Mouse (Mus musculus): ENCODE results near the gene Ptprg. TPM values are rescaled to one million over a fixed set of nuclear protein-coding genes. Genes with fewer than 3 reads are reported as not detected.

The Ptprg gene
- total and polyA plus RNA-seq, 2 experiments from 2014 or later: 28.5 to 88.7 TPM

- no peak overlapping the region for H3K9ac ChIP-seq
- ATAC-seq (no peak), DNase-seq (no peak)
- 20% methylated on average over 7 of the region's 7 CpGs for WGBS
- H3K9me3 ChIP-seq (ENCODE audit: low read length): no peaks in the 10 kb centered on the region
- H3K27ac ChIP-seq (ENCODE audit: low read depth, low read length): no peak overlapping the region
- H3K4me3 ChIP-seq (ENCODE audit: low read depth, low read length): no peak overlapping the region
- H3K36me3 ChIP-seq (ENCODE audit: insufficient read depth): no peaks in the 10 kb centered on the region
- H3K4me2 ChIP-seq (ENCODE audit: low read depth): no peak overlapping the region
- TF ChIP-seq CTCF (IDR thresholded peaks at IDR 0.05; ENCODE audit: low read depth): no peak
- 0 out of 2 replicates have a peak, but pooled peaks cover 4% of the 10 kb centered on the region for H3K4me1 ChIP-seq (ENCODE audit: insufficient read depth)
- H3K27me3 ChIP-seq (ENCODE audit: insufficient read depth, low read length): no peaks in the 10 kb centered on the region
Measured at GRCm38 (mm10) chr14:11719259-11719658, 165.9 kb downstream of the Ptprg start.

GRCm38 (mm10) chr14:11722101-11722500 lies 168.8 kb downstream of the Ptprg start:
- H3K27me3 ChIP-seq (ENCODE audit: insufficient read depth, low read length): no peaks in the 10 kb centered on the region
- TF ChIP-seq CTCF (IDR thresholded peaks at IDR 0.05; ENCODE audit: low read depth): no peak
- ATAC-seq: no peak
- H3K4me1 ChIP-seq (ENCODE audit: insufficient read depth): 0 out of 2 replicates have a peak, but pooled peaks cover 4% of the 10 kb centered on the region
- no peak overlapping the region for H3K4me2 ChIP-seq (ENCODE audit: low read depth)
- no peak overlapping the region for H3K27ac ChIP-seq (ENCODE audit: low read depth, low read length)
- H3K9me3 ChIP-seq (ENCODE audit: low read length): no peaks in the 10 kb centered on the region
- 32% methylated on average over 5 of the region's 5 CpGs for WGBS
- H3K9ac ChIP-seq: no peak overlapping the region
- H3K4me3 ChIP-seq (ENCODE audit: low read depth, low read length): no peak overlapping the region
- H3K36me3 ChIP-seq (ENCODE audit: insufficient read depth): no peaks in the 10 kb centered on the region
- no peak for DNase-seq

GRCm38 (mm10) chr14:11723876-11724275 lies 170.5 kb downstream of the Ptprg start:
- Histone ChIP-seq H3K36me3 (ENCODE audit: insufficient read depth) (no peaks in the 10 kb centered on the region), H3K9me3 (ENCODE audit: low read length) (no peaks in the 10 kb centered on the region), H3K27ac (ENCODE audit: low read depth, low read length) (no peak overlapping the region), H3K4me3 (ENCODE audit: low read depth, low read length) (no peak overlapping the region), H3K4me2 (ENCODE audit: low read depth) (no peak overlapping the region), H3K9ac (no peak overlapping the region), H3K27me3 (ENCODE audit: insufficient read depth, low read length) (no peaks in the 10 kb centered on the region), H3K4me1 (ENCODE audit: insufficient read depth) (0 out of 2 replicates have a peak, but pooled peaks cover 2% of the 10 kb centered on the region)
- WGBS: 90% methylated on average over 7 of the region's 7 CpGs
- no peak for DNase-seq
- TF ChIP-seq CTCF (IDR thresholded peaks at IDR 0.05; ENCODE audit: low read depth): no peak
- no peak for ATAC-seq

DNA sequence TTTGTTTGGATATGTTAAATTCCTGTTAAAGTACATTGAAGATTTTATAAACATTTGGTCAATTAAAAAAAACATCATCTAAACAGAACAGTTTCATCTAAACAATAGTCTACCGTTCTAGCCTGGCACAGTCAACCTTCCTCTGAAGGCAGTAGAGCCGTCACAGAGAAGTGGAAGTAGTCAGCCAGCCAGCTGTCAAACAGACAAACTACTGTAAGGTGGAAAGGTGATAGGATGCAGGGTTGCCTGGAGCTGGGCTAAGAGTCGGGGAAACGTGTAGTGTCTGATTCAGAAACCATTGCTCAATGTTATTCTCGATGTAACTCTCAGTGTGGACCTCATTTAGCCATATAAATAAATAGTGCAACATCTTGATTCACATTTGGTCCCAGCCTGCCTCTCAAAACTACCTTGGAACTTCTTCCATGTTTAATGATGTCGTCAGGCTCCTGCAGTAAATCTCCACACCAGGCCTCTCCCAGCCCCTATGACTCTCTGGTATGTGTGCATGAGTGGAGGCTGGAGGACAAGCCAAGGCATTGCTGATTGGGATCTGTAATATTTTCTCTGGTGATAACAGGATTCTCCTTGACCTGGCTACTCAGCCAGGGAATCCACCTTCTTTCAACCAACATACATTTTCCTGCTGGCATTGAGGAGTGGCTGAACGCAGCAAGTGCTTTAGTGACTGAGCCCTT lies 178.0 kb downstream of the Ptprg start:
- H3K9me3 ChIP-seq (ENCODE audit: low read length): no peaks in the 10 kb centered on the region
- 79% methylated on average over 7 of the region's 7 CpGs for WGBS
- no peak for DNase-seq
- no peak overlapping the region for H3K27ac ChIP-seq (ENCODE audit: low read depth, low read length)
- H3K4me3 ChIP-seq (ENCODE audit: low read depth, low read length): no peak overlapping the region
- no peak for ATAC-seq
- H3K4me2 ChIP-seq (ENCODE audit: low read depth): no peak overlapping the region
- no peaks in the 10 kb centered on the region for H3K4me1 ChIP-seq (ENCODE audit: insufficient read depth)
- H3K9ac ChIP-seq: no peak overlapping the region
- TF ChIP-seq CTCF (IDR thresholded peaks at IDR 0.05; ENCODE audit: low read depth): no peak
- no peaks in the 10 kb centered on the region for H3K36me3 ChIP-seq (ENCODE audit: insufficient read depth)
- H3K27me3 ChIP-seq (ENCODE audit: insufficient read depth, low read length): no peaks in the 10 kb centered on the region

GRCm38 (mm10) chr14:11732376-11732775 lies 179.0 kb downstream of the Ptprg start:
- no peak overlapping the region for H3K27ac ChIP-seq (ENCODE audit: low read depth, low read length)
- H3K4me3 ChIP-seq (ENCODE audit: low read depth, low read length): no peak overlapping the region
- no peaks in the 10 kb centered on the region for H3K27me3 ChIP-seq (ENCODE audit: insufficient read depth, low read length)
- no peak overlapping the region for H3K4me2 ChIP-seq (ENCODE audit: low read depth)
- TF ChIP-seq CTCF (IDR thresholded peaks at IDR 0.05; ENCODE audit: low read depth): no peak
- ATAC-seq: no peak
- no peak overlapping the region for H3K9ac ChIP-seq
- no peak for DNase-seq
- no peaks in the 10 kb centered on the region for H3K9me3 ChIP-seq (ENCODE audit: low read length)
- H3K4me1 ChIP-seq (ENCODE audit: insufficient read depth): no peaks in the 10 kb centered on the region
- no peaks in the 10 kb centered on the region for H3K36me3 ChIP-seq (ENCODE audit: insufficient read depth)

DNA sequence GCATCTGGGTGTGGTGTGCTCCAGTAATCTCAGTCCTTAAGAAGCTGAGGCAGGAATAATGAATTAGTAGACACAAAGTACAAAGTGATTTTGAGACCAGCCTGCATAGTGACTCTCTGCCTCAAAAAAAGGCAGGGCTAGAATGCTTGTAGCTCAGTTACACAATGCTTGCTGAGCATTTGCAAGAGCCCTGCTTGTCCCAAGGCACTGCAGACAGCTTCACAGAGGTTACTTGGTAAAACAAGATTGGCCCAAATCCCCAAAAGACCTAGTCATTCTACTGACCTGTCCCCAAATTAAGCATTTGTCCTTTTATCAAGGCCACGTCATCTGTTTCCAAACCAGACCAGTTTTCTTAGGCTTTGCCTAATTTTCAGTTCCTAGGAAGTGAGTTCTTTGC lies 190.4 kb downstream of the Ptprg start:
- Histone ChIP-seq H3K9ac (no peak overlapping the region), H3K4me2 (ENCODE audit: low read depth) (no peak overlapping the region), H3K27me3 (ENCODE audit: insufficient read depth, low read length) (no peaks in the 10 kb centered on the region), H3K27ac (ENCODE audit: low read depth, low read length) (no peak overlapping the region), H3K36me3 (ENCODE audit: insufficient read depth) (no peaks in the 10 kb centered on the region), H3K4me3 (ENCODE audit: low read depth, low read length) (no peak overlapping the region), H3K4me1 (ENCODE audit: insufficient read depth) (no peaks in the 10 kb centered on the region), H3K9me3 (ENCODE audit: low read length) (no peaks in the 10 kb centered on the region)
- ATAC-seq (no peak), DNase-seq (no peak)
- TF ChIP-seq CTCF (IDR thresholded peaks at IDR 0.05; ENCODE audit: low read depth): no peak
- WGBS: 91% methylated on average over 1 of the region's 1 CpGs

DNA sequence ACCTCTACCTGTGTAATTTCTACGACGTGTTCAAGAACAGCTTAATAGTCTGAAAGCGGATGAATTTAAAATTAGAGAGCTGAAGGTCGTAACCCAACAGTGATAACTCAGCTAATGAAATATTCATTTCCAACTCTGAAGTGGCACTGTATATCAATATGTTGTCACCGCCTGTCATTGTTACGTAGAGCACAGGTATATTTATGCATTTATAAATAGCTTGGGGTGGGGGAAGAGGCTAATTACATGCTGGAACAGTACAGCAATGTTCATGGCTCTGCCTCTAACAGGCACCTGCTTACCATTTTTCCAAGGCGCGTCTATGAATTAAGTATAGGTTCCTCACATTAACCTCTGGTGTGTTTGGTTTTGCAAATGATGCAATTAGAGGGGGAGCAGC lies 199.3 kb downstream of the Ptprg start:
- no peak for DNase-seq
- Histone ChIP-seq H3K4me1 (ENCODE audit: insufficient read depth) (no peaks in the 10 kb centered on the region), H3K27ac (ENCODE audit: low read depth, low read length) (no peak overlapping the region), H3K27me3 (ENCODE audit: insufficient read depth, low read length) (no peaks in the 10 kb centered on the region), H3K36me3 (ENCODE audit: insufficient read depth) (no peaks in the 10 kb centered on the region), H3K4me3 (ENCODE audit: low read depth, low read length) (no peak overlapping the region), H3K9me3 (ENCODE audit: low read length) (no peaks in the 10 kb centered on the region), H3K4me2 (ENCODE audit: low read depth) (no peak overlapping the region), H3K9ac (no peak overlapping the region)
- TF ChIP-seq CTCF (IDR thresholded peaks at IDR 0.05; ENCODE audit: low read depth): no peak
- WGBS: 57% methylated on average over 8 of the region's 8 CpGs
- ATAC-seq: peak; percentile 73; the same call in 1 of the 2 replicates
